Mouse (Mus musculus) regulatory T cell (primary cell): ENCODE results near the gene Trim9.

Source experiments
- in situ Hi-C: fragments of 300-600 bp; cut with MboI, MseI; formaldehyde crosslinking; loops from one replicate; pipeline ENCODE4 v1.15.1; 2025; ENCODE audit warnings: high pct_unique_total_duplicates

The Trim9 gene

DNA sequence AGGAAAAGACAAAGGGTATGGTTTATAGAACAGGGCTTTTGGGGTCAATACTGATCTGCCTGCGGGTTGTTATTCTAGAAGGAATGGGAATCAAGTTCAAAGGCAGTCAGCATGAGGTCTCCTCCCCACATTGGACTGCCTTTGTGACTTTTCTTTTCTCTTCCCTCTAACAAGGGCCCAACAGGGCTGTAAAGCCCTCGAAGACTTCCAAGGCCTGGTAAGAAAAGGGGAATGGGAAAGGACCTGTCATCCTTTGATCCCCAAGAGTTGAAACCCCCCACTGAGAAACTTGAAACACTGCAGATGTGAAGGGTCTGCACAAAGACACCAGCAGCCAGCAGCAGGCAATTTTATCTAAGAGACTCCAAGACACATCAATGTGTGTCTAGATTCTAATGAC lies 21.0 kb downstream of the Trim9 start:
- in situ Hi-C loops = no loop called here

DNA sequence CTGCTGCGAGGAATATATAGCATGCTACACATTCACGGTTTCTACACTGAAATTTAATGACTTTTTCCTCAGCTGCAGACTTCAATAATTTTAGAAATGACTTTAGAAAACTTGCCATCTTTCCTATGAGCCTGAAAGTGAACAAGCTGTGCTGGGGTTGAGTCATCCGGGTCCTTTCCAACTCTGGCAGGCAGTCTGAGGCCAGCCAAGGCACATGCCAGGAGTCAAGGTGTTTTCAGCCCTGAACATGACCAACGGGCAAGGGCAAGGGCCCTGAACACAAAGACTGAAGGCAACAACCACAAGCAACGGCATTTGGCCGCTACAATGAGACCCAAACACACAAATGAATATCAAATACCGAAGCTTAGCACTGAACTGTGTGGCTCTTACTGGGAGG lies 21.6 kb downstream of the Trim9 start:
- in situ Hi-C loops = no loop called here

DNA sequence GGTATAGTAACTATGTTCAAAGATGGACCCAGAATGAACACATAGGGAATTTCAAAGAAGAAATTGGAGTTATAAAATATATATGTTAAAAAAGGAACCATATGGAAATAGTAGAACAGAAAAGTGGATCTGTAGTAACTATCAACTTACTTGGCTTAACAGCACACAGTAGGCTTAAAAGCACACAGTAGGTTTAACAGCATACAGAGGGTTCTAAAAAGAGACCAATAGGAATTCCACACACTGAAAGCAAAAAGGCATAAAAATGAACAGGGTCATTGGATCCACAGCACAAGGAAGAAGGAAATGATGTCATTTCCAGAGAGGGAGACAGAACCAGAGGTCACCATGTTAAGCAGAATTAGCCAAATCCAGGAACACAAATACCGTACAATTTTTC lies 24.6 kb downstream of the Trim9 start:
- in situ Hi-C loops = no loop called here

DNA sequence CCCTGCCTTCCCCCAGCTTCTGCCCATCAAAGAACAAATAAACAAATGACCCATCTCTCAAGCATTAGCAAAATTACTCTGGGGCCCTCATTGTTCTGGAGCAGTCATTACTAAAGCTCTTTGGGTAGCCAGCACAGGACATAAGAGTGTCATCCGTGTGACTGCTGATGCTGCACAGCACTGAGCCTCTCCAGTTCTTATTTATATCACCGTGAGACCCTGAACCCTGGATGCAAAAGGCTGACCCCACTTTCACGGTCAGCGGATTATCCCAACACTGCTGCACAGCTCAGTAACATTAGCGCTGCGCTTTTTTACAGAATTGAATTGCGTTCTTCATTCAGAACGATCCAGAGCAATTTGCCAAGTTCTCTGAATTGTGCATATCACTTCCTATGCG lies 31.3 kb downstream of the Trim9 start:
- in situ Hi-C loops = no loop called here

DNA sequence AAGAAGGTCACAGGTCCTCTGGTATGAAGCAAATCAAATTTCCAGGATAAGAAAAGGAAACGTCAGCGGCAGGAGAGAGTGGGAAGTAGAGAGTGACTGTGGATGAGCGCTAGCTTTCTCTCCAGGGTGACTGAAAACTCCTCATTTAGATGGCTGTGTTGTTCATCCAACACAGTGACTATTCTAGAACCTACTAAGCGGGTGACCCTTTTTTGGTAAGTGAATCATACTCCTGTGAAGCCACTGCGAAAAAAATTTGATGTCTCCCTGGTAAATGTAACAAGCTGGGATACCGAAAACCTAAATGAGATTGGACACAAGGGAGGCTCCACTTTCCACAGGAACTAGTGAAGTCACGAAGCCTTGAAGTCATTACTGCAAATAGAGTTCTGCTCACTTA lies 39.5 kb downstream of the Trim9 start:
- in situ Hi-C loops = no loop called here

DNA sequence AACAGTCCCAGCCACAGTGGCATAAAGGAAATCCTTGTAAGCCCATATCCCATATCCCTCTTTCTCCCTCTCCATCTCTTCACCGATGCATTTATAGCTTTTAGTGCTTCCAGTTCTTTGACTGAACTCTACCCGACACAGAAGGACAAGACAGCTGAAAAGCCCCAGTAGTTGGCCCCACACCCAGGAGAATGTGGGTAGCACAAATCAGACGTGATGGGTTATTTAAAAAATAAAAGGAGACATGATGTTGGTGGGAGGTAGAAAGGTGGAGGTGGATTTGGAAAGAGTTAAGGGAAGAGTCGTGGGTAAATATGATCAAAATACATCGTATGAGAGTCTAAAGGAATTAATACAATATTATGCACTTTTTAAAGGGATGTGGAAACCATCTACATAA lies 40.4 kb downstream of the Trim9 start:
- in situ Hi-C loops = no loop called here

DNA sequence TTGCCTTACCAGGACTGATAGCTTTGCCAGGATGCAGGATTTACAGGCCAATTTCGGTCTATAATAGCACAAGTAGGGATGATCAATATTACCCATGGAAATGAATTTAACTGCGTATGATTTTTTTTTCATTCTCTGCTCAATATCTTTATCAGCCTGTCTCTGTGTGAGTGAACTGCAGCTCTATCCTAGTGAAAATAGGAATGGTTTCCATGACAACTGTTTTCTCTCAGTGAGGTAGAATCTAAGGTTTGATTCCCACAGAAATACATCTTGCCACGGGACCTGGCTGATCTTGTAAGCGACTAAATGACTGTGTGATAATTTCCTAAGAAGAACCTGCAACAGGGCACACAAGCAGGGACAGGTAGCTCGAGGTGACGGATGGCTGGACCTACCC lies 43.4 kb downstream of the Trim9 start:
- in situ Hi-C loops = no loop called here

DNA sequence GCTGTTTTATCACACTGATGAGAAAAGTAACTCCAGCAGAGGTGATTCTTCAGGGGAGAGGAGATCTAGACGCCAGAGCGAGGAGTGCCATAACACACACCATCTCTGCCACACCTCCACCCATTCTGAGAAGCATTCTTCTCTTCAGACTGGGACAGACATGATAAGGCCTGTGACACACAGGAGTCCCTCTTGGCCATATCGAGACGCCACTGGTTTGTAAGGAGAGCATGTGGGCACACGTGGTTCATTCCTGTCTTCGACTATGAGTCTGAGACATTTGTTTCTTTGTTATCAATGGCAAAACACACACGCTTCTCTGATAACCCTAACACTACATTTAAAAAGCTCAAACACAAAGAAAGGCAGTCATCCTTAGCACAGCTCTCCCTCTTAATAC lies 43.9 kb downstream of the Trim9 start:
- in situ Hi-C loops = no loop called here

DNA sequence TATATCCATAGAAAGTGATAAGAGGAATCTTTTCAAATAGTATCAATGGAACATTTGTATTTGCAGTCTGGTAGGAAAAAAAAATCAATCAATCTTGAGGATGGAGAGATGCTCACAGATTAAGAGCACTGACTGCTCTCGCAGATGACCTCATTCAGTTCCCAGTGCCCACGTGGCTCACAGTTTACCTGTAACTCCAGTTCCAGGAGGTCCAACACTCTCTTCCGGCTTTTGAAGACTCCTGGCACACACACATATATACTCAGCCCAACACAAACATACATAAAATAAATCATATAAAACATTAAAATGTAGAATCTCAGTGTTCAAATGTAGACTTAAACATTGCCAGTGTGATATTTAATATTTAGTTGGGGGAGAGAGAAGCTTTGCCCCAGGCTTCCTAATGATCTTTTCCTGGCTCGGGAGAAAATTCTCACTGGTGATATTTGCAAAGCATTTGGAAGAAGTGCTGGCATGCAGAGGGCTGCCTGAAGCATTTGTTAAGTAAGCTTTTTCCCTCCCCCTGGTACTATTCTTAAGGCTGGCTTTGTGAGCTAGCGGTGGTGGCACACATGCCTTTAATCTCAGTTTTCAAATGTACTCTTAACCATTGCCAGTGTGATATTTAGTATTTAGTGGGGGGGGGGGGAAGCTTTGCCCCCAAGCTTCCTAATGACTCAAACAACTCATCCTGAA lies 45.2 kb downstream of the Trim9 start:
- in situ Hi-C loops = no loop called here

DNA sequence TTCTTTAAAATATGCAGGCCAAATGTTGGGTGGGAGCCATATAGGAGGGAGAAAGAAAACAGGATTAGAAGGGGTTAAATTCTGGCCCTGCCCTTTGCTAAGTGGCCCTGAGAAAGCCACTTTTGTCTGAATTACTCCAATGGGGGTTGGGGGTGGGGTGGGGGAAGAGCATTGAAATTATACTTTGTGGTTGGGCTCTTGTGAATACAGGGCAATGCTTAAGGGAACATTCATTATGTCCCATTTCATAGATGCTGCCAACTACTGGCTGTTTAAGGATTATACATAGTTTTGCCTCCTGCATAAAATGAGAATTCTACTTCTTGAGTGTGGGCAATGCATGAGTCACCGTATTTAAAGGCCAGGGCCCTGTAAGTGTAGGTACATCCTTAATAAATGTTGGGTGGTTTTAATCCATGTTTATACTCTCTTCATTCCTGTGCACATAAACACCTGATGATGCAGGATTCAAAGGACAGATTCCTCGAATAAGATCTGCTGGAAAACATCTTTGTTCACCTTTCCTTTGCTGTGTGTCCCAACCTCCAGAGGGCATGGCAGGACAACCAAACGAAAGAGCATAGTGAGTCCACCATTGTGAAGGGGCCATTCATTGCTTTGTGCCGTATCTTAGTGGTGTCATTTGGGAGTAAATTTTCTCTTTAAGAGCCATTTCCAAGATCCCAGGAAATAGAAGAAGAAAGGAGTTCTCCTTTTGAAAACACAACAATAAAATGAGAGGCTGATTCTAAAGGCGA lies 53.3 kb downstream of the Trim9 start:
- in situ Hi-C loops = no loop called here

DNA sequence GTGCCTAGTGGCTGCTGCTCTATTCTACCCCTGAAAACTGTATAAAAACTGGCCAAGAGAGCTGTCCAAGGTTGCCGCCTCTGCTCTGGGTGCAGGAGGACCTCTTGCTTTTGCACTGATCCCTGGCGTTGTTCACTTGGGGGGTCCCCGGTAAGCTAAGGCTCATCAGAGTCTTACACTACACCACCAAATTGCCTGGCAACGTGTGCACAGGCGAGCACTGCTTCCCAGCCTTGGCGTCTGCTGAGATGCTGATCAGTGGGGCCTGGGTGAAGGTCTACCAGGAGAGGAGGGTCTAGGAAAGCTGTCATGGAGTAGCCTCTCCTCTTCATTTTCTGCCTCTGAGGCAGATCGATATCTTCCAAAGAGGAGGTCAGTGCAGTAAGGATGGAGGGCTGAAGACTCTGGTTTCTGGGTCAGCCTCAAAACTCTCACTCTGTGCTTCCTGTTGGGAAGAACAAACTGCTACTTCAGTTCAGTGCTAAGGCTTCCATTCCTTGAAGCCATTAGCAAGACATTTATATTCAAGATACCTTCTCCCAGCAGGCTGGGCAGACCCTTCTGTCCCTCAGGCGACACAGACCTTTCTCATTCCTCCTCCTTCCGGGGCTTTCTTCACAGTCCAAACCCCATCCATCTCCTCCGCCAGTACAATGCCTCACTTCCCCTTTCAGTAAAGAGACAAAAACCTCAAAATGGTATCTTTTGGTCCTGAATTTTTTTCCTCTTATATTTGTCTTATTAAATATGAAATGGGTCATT lies 54.1 kb downstream of the Trim9 start:
- in situ Hi-C loops = no loop called here

DNA sequence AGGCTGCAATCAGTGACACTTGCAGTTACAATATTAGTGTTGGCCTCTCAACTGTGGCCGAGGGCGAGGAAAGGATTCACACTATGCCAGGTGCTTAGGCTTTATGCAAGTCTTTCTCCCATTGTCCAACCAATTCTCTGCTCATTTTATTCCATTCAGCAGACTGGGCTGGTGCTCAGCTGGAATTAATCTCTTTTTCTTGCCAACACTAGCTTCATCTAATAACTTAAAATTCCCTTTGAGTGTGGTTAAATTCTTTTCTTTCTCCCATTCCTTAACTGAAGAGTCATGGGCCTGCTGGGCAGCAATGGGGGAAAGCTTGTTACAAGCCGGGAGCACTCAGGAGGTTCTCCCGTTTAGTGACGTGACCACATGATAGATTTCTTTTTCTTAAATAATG lies 61.9 kb downstream of the Trim9 start:
- in situ Hi-C loops = no loop called here

DNA sequence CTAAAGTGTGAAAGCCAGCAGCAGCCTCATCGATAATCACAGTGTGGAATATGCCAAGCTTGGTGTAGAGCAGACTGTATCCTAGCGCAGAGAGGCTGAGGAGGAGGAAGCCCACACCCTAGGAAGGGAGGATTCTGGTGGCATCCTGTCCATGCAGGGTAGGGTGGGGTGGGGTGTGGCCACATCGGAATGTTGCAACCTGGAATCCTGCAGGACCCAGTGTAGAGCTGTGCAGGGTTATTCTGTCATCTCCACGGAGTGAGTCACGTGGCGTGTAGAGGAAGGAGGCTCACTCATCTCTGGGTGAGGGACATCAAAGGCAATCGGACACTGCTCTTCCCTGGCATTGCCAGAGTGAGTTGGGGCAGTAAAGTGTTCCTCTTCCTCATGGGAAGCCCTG lies 62.4 kb downstream of the Trim9 start:
- in situ Hi-C loops = no loop called here

DNA sequence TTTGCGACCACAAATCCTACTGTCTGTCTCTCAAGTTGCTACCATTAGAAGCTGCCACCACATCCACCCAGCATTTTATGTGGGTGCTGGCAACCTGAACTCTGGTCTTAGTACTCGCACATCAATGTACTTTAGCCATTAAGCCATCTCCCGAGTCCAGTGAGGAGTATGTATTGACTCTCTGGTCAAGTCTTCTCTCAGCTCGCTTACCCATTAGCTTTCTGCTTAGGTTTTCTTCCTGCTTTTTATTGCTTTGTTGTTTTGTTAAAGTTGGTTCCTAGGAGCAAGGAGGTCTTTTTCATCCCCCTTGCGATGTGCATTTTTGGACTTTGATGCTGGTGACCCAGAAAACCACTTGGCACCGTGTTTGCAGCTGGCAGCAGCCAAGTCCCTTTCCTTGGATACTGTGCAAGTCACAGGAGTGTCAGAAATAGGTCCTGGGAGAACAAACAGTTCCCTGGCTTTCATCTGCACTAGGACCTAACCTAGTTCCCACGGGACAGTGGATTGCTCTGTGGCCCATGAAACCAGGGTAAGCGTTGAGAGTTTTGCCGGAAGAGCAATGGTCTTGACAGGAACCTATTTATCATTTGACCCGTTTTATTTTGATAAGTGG lies 64.2 kb downstream of the Trim9 start:
- in situ Hi-C loops = no loop called here

DNA sequence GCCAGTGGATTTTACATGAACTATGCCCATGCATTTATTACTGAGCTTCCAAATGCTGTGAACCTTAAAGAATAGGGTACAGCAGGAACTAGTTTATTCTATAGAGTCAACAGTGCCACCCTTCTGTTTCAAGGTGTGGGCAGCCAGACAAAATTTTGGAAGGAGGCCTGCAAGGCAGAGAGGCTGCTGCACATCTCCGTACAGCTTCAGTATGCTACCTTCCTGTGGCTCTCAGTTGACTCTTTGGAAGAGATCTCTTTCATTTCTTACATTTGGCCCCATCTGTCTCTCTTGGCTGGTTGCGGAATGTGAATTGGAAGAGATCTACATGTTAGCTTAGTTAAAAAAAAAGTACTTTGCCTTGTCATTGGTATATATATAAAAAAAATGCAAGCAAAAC lies 66.5 kb downstream of the Trim9 start:
- in situ Hi-C loops = no loop called here

DNA sequence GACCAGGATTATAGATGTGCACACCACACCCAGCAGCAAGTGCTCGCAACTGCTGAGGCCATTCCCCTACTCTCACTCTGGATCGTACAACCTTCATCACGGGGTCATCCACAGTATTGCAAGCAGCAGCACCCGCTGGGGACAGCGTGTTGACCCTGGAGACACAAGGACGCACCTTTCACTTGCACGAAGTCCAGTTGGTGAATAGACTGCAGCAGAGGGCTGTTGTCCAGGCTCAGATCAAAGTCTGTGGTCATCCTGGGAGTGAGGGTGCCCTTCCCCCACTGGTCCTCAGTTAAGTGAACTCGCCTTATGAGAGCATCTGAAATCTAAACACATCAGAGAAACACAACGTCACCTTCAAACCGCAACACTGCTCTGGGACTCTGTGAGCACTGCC lies 67.0 kb downstream of the Trim9 start:
- in situ Hi-C loops = no loop called here

DNA sequence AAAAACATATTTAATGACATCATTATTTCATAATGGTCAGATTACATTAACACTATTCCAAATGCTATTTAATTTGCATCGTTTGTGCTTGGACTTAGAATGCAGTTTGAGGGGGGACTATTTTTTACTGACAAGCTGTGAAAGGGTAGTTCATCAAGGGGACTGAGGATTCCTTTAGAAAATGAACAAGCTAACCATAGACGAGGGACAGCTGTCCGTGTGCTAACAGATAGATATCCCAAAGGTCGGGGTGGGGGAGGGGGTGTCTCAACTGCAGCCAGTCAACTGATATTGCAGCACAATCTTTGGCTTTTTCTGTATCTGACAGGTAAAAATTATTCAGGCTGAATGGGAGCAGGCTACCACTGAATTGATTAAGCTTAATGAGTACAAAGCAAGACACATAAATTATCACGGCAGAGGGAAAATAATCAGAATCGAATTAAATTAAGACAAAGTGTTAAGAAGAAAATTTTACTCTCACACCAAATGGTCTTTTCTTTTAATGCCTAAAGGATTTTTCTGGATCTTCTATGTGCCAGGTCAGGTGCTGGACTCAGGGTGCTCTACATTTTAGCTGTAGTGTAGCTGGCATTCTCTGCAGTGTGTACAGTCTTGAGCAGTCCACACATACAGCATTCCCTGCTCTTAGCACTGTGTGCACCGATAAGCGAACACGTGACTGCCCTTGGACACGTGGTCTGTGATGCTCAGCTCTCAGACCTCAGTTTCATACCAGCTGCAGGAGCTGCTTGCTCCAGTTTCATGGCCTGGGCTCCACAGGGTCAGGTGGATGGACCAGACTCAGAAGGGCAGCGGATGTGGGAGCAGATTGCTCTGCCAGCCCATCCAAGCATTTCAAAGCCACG lies 70.1 kb downstream of the Trim9 start:
- in situ Hi-C loops = no loop called here

DNA sequence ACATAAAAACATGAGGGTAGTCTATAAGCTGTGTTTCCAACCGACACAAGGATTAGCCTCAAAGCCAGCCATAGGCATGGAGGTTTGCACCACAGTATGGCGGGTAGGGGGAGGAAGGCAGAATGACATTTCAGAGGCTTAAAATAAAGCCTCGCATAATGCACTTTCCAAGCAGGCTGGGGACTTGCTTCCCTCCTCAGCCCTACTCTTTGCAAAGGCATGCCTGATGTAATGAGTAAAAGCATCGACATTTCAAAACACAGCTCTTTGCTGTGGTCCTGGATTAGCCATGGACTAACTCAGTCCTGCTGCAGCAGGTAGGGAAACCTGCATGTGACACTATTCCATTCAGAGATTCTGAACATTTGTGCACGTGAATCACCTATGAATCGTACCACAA lies 77.7 kb downstream of the Trim9 start:
- in situ Hi-C loops = no loop called here

DNA sequence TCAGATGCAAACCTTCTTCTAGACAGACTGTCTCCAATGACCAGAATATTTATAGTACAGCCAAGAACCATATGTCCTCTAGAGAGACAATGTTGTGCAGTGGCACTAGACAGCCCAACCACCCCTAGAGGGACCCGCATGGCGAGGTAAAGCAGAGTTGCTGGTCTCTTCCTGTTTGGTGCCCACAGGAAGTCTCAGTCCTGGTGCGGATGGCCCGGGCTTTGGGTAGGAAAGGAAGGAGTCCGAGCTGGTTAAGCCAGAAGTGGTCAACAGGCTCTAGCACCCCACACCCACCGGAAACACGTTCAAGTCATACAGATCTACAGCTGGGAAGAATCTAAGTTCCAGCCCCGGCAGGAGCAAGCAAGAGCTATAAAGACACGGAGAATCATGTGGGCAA lies 80.1 kb downstream of the Trim9 start:
- in situ Hi-C loops = no loop called here

DNA sequence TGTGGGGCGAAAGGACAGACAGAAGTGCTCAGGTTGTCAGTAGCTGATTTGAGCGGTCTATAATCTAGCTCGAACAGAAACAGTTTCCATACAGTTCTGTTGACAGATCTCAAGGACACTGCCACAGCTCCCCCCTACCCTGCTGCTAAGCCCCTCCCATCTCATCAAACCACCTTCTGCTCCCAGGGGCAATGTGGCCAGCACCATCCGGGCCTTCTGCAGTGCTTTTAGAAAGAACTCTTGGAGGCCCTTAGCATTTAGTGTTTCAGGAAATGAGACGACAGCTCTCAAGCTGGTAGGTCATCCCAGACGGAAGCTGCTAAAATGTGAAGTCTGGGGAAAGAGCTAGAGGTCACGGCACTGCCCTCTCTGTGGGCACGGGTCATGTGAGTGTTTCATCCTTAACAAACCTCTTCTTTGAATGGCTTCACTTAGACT lies 80.9 kb downstream of the Trim9 start:
- in situ Hi-C loops = no loop called here

DNA sequence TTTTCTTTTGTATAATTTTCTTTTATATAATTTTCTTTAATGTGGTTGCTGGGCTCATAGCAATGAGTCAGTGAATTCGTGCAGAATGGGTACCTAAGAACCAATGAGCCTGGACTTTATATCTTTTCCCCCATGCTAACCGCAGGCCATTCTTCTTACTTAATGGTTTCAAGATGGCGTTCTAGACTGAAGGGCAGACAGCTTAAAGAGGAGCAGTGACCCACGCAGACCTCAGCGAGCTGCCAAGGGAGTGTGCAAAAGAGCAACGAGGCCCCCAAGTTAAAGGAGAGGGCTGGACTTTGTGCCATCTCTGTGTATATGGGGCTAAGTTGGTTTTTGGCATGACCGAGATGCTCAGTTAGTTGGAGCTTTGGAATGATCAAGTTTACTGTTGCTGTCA lies 83.7 kb downstream of the Trim9 start:
- in situ Hi-C loops = no loop called here
